Mouse (Mus musculus): ENCODE results near the gene Sipa1l1. TPM values are rescaled to one million over a fixed set of nuclear protein-coding genes. Genes with fewer than 3 reads are reported as not detected.
A peak's percentile ranks its signal among the peaks of the same experiment; 100 is the strongest.

Sipa1l1 gene
- polyA plus RNA-seq, 1 experiment from 2014 or later = 34.5 TPM

- H3K9ac ChIP-seq = no peak overlapping the region
- H3K27ac ChIP-seq = no peak overlapping the region
- H3K4me2 ChIP-seq (replicated peaks) = no peak overlapping the region
- no peak overlapping the region for H3K4me3 ChIP-seq
- no peak for ATAC-seq (ENCODE audit: low FRiP score, low read depth)
- peaks cover 18% of the 10 kb centered on the region for H3K4me1 ChIP-seq
- no peaks in the 10 kb centered on the region for H3K27me3 ChIP-seq
- 55% methylated on average over 3 of the region's 3 CpGs for WGBS
- no peaks in the 10 kb centered on the region for H3K9me3 ChIP-seq
- no peaks in the 10 kb centered on the region for H3K36me3 ChIP-seq
These were observed 151.1 kb downstream of the Sipa1l1 start for GRCm38 (mm10) chr12:82320204-82320603.

DNA sequence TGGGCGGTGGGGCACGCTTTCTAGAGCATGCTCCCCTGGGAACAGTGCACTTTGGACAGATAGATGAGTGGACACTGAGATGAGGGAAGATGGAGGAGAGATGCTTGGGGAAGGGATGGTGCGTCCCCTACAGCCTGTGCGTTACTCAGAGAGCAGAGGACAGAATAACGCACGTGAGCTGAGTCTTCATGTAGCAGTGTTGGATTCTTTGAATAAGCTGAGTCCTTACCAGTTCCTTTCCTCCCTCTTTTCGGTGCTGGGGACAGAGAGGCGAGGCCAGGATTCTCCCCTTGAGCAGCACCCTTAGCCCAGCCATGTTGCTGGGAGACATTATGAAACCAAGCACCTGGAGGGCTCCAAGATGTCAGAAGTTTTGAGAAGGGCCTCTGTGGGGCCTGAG, 152.3 kb downstream of the Sipa1l1 start:
- H3K27ac ChIP-seq = no peak overlapping the region
- ATAC-seq (ENCODE audit: low FRiP score, low read depth) = no peak
- H3K9me3 ChIP-seq = no peaks in the 10 kb centered on the region
- H3K36me3 ChIP-seq = no peaks in the 10 kb centered on the region
- H3K9ac ChIP-seq = no peak overlapping the region
- no peak overlapping the region for H3K4me2 ChIP-seq (replicated peaks)
- H3K4me3 ChIP-seq = no peak overlapping the region
- H3K4me1 ChIP-seq = peaks cover 18% of the 10 kb centered on the region
- 83% methylated on average over 8 of the region's 8 CpGs for WGBS
- no peaks in the 10 kb centered on the region for H3K27me3 ChIP-seq

- H3K4me1 ChIP-seq = peaks cover 22% of the 10 kb centered on the region
- H3K27me3 ChIP-seq = no peaks in the 10 kb centered on the region
- H3K4me3 ChIP-seq = no peak overlapping the region
- no peak for ATAC-seq (ENCODE audit: low FRiP score, low read depth)
- no peak overlapping the region for H3K9ac ChIP-seq
- no peaks in the 10 kb centered on the region for H3K9me3 ChIP-seq
- no peak overlapping the region for H3K27ac ChIP-seq
- H3K4me2 ChIP-seq (replicated peaks) = no peak overlapping the region
- 78% methylated on average over 2 of the region's 2 CpGs for WGBS
- H3K36me3 ChIP-seq = no peaks in the 10 kb centered on the region
These were observed 152.7 kb downstream of the Sipa1l1 start for GRCm38 (mm10) chr12:82321855-82322254.

GRCm38 (mm10) chr12:82322759-82323451, 153.8 kb downstream of the Sipa1l1 start:
- H3K4me3 ChIP-seq = no peak overlapping the region
- no peaks in the 10 kb centered on the region for H3K36me3 ChIP-seq
- no peaks in the 10 kb centered on the region for H3K27me3 ChIP-seq
- no peaks in the 10 kb centered on the region for H3K9me3 ChIP-seq
- ATAC-seq (ENCODE audit: low FRiP score, low read depth) = no peak
- no peak overlapping the region for H3K27ac ChIP-seq
- WGBS = 55% methylated on average over 7 of the region's 7 CpGs
- no peak overlapping the region for H3K4me2 ChIP-seq (replicated peaks)
- H3K4me1 ChIP-seq = peaks cover 22% of the 10 kb centered on the region
- H3K9ac ChIP-seq = no peak overlapping the region

- 91% methylated on average over 5 of the region's 5 CpGs for WGBS
- no peaks in the 10 kb centered on the region for H3K9me3 ChIP-seq
- H3K9ac ChIP-seq = no peak overlapping the region
- peaks cover 22% of the 10 kb centered on the region for H3K4me1 ChIP-seq
- no peaks in the 10 kb centered on the region for H3K27me3 ChIP-seq
- no peak overlapping the region for H3K27ac ChIP-seq
- no peaks in the 10 kb centered on the region for H3K36me3 ChIP-seq
- no peak overlapping the region for H3K4me3 ChIP-seq
- ATAC-seq (ENCODE audit: low FRiP score, low read depth) = no peak
- no peak overlapping the region for H3K4me2 ChIP-seq (replicated peaks)
These were observed 155.5 kb downstream of the Sipa1l1 start for GRCm38 (mm10) chr12:82324621-82325020.

DNA sequence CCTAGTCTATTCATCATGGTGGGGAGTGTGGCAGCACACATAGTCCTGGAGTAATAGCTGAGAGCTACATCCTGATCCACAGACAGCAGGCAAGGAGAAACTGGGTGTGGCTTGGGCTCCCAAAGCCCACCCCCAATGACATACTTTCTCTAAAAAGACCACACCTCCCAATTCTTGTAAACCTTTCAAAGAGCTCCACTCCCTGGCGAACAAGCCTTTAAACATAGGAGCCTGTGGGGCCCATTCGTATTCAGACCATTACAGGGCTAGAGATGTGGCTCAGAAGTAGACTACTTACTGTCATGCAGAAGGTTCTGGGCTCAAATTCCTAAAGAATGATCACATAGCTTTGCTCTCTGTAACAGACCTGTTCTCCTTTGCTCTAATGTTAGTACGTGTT, 156.4 kb downstream of the Sipa1l1 start:
- Histone ChIP-seq H3K9me3 (no peaks in the 10 kb centered on the region), H3K27me3 (no peaks in the 10 kb centered on the region), H3K36me3 (no peaks in the 10 kb centered on the region), H3K9ac (no peak overlapping the region), H3K4me3 (no peak overlapping the region), H3K4me2 (replicated peaks) (no peak overlapping the region), H3K27ac (no peak overlapping the region), H3K4me1 (peaks cover 22% of the 10 kb centered on the region)
- no peak for ATAC-seq (ENCODE audit: low FRiP score, low read depth)
- 76% methylated on average over 3 of the region's 3 CpGs for WGBS

DNA sequence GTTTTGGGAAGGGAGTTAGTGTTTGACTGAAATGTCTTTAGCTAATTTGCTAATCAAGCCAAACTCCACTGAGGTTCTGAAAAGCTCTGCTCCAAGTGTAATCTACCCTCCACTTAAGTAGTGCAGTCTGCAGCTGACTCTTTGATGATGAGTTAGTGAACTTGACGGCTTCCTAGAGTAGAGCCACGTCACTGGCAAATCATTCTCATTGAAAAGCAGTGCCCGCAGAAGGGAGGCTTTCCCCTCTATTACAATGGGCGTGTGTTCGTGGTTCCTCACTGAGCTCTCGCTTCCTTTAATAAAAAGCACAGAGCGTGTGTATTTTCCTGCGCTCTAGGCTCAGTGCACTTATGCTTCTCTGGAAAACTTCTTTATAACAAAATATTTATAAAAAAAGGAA, 157.3 kb downstream of the Sipa1l1 start:
- H3K9ac ChIP-seq = no peak overlapping the region
- no peak overlapping the region for H3K4me3 ChIP-seq
- 60% methylated on average over 8 of the region's 8 CpGs for WGBS
- H3K9me3 ChIP-seq = no peaks in the 10 kb centered on the region
- H3K4me2 ChIP-seq (replicated peaks) = no peak overlapping the region
- no peak for ATAC-seq (ENCODE audit: low FRiP score, low read depth)
- H3K27ac ChIP-seq = no peak overlapping the region
- peaks cover 15% of the 10 kb centered on the region for H3K4me1 ChIP-seq
- H3K36me3 ChIP-seq = no peaks in the 10 kb centered on the region
- no peaks in the 10 kb centered on the region for H3K27me3 ChIP-seq

DNA sequence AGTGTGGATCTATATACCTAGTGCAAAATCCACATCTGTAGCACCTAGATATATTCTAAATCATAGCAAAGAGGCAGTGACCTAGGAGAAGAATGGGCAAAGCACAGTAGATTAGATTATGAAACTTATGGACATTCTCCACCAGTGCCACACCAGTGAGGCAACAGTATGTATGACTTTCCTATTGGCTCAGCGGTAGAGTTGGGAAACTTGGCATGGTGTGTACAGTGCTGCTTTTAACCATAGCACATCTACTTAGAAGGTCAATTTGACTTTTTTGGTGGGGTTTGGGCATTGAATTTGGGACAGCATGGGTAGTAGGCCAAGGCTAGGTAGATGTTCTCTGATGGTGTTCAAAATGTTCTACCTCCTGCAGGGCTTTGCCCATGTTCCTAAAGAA, 159.0 kb downstream of the Sipa1l1 start:
- Histone ChIP-seq H3K36me3 (no peaks in the 10 kb centered on the region), H3K9ac (no peak overlapping the region), H3K27ac (no peak overlapping the region), H3K9me3 (no peaks in the 10 kb centered on the region), H3K4me2 (replicated peaks) (no peak overlapping the region), H3K4me1 (peaks cover 14% of the 10 kb centered on the region), H3K4me3 (no peak overlapping the region), H3K27me3 (no peaks in the 10 kb centered on the region)
- no peak for ATAC-seq (ENCODE audit: low FRiP score, low read depth)
- 100% methylated on average over 1 of the region's 1 CpGs for WGBS

DNA sequence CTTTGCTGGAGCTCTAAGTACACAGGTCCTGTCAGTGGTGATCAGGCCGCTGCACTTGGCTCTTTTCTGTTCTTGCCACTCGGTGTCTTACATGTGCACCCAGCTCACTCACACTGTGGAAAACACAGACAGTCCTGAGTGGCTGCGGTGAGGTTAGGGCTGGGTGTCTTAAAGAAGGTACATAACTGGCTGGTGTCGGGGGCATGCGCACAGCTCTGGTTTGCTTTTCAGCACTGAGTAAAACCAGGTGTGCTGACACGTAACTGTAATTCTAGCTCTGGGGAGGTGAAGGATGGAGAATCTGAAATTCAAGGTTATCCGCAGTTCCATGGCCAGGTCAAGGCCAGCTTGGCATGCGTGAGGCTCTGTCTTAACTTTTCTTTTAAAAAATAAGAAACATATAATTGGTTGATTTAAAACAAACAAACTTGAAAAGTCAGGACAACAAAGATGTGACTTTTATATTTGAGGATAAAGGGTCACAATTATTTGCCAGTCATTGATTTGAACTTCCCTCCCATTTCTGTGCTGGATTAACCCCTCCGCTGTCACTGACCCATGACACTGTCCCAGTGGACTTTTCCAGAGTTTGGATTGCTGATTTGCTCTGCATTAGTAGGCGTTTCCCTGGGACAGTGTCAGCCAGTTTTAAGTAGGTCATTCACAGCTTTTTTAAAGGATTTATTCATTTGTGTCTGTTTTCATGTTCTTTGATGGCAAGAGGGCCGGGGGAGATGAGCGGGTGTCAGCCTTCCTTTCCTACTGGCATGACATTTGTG, 163.9 kb downstream of the Sipa1l1 start:
- no peaks in the 10 kb centered on the region for H3K9me3 ChIP-seq
- H3K27ac ChIP-seq = peak overlapping the region; percentile 52; the same call in 1 of the 2 replicates

GRCm38 (mm10) chr12:82333999-82334398, 164.9 kb downstream of the Sipa1l1 start:
- peaks cover 38% of the 10 kb centered on the region for H3K4me1 ChIP-seq
- no peak overlapping the region for H3K27ac ChIP-seq
- no peaks in the 10 kb centered on the region for H3K9me3 ChIP-seq
- H3K36me3 ChIP-seq = peaks cover 5% of the 10 kb centered on the region; the same call in 1 of the 2 replicates
- no peak overlapping the region for H3K4me2 ChIP-seq (replicated peaks)
- no peak overlapping the region for H3K4me3 ChIP-seq
- WGBS = 38% methylated on average over 5 of the region's 5 CpGs
- no peak overlapping the region for H3K9ac ChIP-seq
- peak; percentile 71 for ATAC-seq (ENCODE audit: low FRiP score, low read depth)
- no peaks in the 10 kb centered on the region for H3K27me3 ChIP-seq

More for the DNA sequence above, 163.9 kb downstream of the Sipa1l1 start:
- ATAC-seq (ENCODE audit: low FRiP score, low read depth) = no peak
- Histone ChIP-seq H3K9ac (no peak overlapping the region), H3K27me3 (no peaks in the 10 kb centered on the region), H3K4me3 (no peak overlapping the region), H3K4me1 (peaks cover 32% of the 10 kb centered on the region), H3K4me2 (replicated peaks) (no peak overlapping the region), H3K36me3 (peaks cover 5% of the 10 kb centered on the region; the same call in 1 of the 2 replicates)
- 54% methylated on average over 12 of the region's 12 CpGs for WGBS

DNA sequence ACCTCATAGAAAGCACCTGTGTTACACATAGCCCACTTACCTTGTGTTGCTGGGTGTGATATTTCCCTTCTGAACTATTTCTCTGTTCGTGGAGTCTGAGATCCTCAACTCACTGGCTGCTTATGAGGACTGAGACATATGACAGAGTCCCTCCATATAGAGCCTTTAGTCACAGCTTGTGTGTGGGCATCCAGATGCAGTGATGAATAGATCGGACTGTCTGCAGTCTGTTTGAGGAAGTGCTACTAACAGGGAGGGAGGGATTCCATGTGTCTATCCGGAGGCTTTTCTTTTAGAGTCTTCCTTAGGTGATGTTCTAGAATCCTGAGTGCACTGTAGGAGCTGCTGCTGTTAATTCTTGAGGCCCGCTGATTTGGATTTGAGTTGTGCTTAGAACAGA, 165.4 kb downstream of the Sipa1l1 start:
- Histone ChIP-seq H3K36me3 (peaks cover 5% of the 10 kb centered on the region; the same call in 1 of the 2 replicates), H3K27ac (no peak overlapping the region), H3K4me3 (no peak overlapping the region), H3K4me1 (peaks cover 43% of the 10 kb centered on the region), H3K9me3 (no peaks in the 10 kb centered on the region), H3K27me3 (no peaks in the 10 kb centered on the region), H3K9ac (no peak overlapping the region), H3K4me2 (replicated peaks) (no peak overlapping the region)
- no peak for ATAC-seq (ENCODE audit: low FRiP score, low read depth)
- WGBS = 66% methylated on average over 4 of the region's 4 CpGs

- Histone ChIP-seq H3K27me3 (no peaks in the 10 kb centered on the region), H3K4me1 (peaks cover 48% of the 10 kb centered on the region), H3K4me3 (no peak overlapping the region), H3K27ac (no peak overlapping the region), H3K4me2 (replicated peaks) (no peak overlapping the region), H3K36me3 (peaks cover 5% of the 10 kb centered on the region; the same call in 1 of the 2 replicates), H3K9ac (no peak overlapping the region), H3K9me3 (no peaks in the 10 kb centered on the region)
- no peak for ATAC-seq (ENCODE audit: low FRiP score, low read depth)
- 11% methylated on average over 1 of the region's 1 CpGs for WGBS
These were observed 166.0 kb downstream of the Sipa1l1 start for GRCm38 (mm10) chr12:82335095-82335494.

All from limb, embryonic 13.5 days (tissue).